Mouse (Mus musculus) intestine, embryonic 16.5 days (tissue): ENCODE results near the gene Pcsk5. TPM values are rescaled to one million over a fixed set of nuclear protein-coding genes. Genes with fewer than 3 reads are reported as not detected.

Source experiments
- ATAC-seq: fragments of 200-750 bp; cut with Nextera tagmentation; 2 replicates; pipeline ENCODE4 v1.8.0; 2017; ENCODE audit warnings: moderate TSS enrichment, moderate library complexity
- H3K27ac ChIP-seq: fragments of 300-500 bp; sonication (generic); 2 replicates; pipeline ENCODE4 v1.5.1; 2014; ENCODE audit warnings: mild to moderate bottlenecking, low read length
- H3K27me3 ChIP-seq: fragments of 300-500 bp; sonication (generic); replicated peaks from 2 replicates; pipeline ENCODE4 v1.6.1; 2014; ENCODE audit warnings: low read length, control low read depth, mixed read lengths; ENCODE audit not compliant: control insufficient read depth, insufficient read depth
- H3K36me3 ChIP-seq: fragments of 300-500 bp; sonication (generic); 2 replicates; pipeline ENCODE4 v1.6.1; 2014; ENCODE audit warnings: low read length, control low read depth; ENCODE audit not compliant: control insufficient read depth, insufficient read depth
- H3K4me1 ChIP-seq: fragments of 300-500 bp; sonication (generic); 2 replicates; pipeline ENCODE4 v1.6.1; 2014; ENCODE audit warnings: low read length, control low read depth, mixed read lengths; ENCODE audit not compliant: control insufficient read depth, insufficient read depth
- H3K4me2 ChIP-seq: fragments of 300-500 bp; sonication (generic); 2 replicates; pipeline ENCODE4 v1.6.1; 2014; ENCODE audit warnings: low read depth, low read length, control low read depth
- H3K4me3 ChIP-seq: fragments of 300-500 bp; sonication (generic); 2 replicates; pipeline ENCODE4 v1.5.1; 2014; ENCODE audit warnings: mild to moderate bottlenecking, low read length
- H3K9ac ChIP-seq: fragments of 300-500 bp; sonication (generic); 2 replicates; pipeline ENCODE4 v1.6.1; 2014; ENCODE audit warnings: low read depth, low read length
- H3K9me3 ChIP-seq: fragments of 300-500 bp; sonication (generic); 2 replicates; pipeline ENCODE4 v1.6.1; 2016; ENCODE audit warnings: low read length, control low read depth; ENCODE audit not compliant: control insufficient read depth
- WGBS: fragments of 180-500 bp; shearing (Covaris S2); extraction: QIAGEN DNeasy Blood & Tissue Kit; methylation state at CpG from one replicate; pipeline ENCODE4 v1.1.7; 2014; 5-methylcytosine and 5-hydroxymethylcytosine counted together
- polyA plus RNA-seq: library from polyadenylated mRNA; unstranded; fragments of >200 nt; fragmentation: Nextera tagmentation; extraction: Ambion mirVana; gene quantifications from 2 replicates; pipeline ENCODE4 v1.2.1, GENCODE M21; 2015

The Pcsk5 gene
- polyA plus RNA-seq, result 30.2 and 36.9 TPM in 2 replicates

- H3K4me2 ChIP-seq, result peak within 1 kb of the TSS; percentile 83
These were observed at the start of gene Pcsk5 for GRCm38 (mm10) chr19:17837471-17837859. TSS of gene Pcsk5 (minus strand) at chr19:17837632.

GRCm38 (mm10) chr19:17875804-17876203, 38.4 kb upstream of the Pcsk5 start:
- WGBS, result 41% methylated on average over 7 of the region's 7 CpGs
- H3K9me3 ChIP-seq, result no peaks in the 10 kb centered on the region
- H3K4me1 ChIP-seq, result no peaks in the 10 kb centered on the region
- no peaks in the 10 kb centered on the region for H3K27me3 ChIP-seq
- no peaks in the 10 kb centered on the region for H3K36me3 ChIP-seq
- no peak overlapping the region for H3K27ac ChIP-seq
- peak; percentile 52; the same call in 1 of the 2 replicates for ATAC-seq
- H3K4me2 ChIP-seq, result no peak overlapping the region
- no peak overlapping the region for H3K9ac ChIP-seq
- H3K4me3 ChIP-seq, result no peak overlapping the region

More at GRCm38 (mm10) chr19:17837471-17837859, at the start of gene Pcsk5:
- Histone ChIP-seq H3K36me3 (no peaks in the 10 kb centered on the region), H3K9me3 (no peaks in the 10 kb centered on the region), H3K4me3 (peak within 1 kb of the TSS; percentile 87), H3K4me1 (peaks cover 14% of the 10 kb centered on the region; the same call in 1 of the 2 replicates), H3K27me3 (no peaks in the 10 kb centered on the region), H3K27ac (peak within 1 kb of the TSS; percentile 91), H3K9ac (peak within 1 kb of the TSS; percentile 95)
- ATAC-seq, result peak; percentile 93
- 0% methylated on average over 35 of the region's 36 CpGs for WGBS

GRCm38 (mm10) chr19:17874388-17874787, 37.0 kb upstream of the Pcsk5 start:
- no peak for ATAC-seq
- Histone ChIP-seq H3K27ac (no peak overlapping the region), H3K27me3 (no peaks in the 10 kb centered on the region), H3K4me1 (no peaks in the 10 kb centered on the region), H3K4me2 (no peak overlapping the region), H3K4me3 (no peak overlapping the region), H3K9ac (no peak overlapping the region), H3K9me3 (no peaks in the 10 kb centered on the region), H3K36me3 (no peaks in the 10 kb centered on the region)
- WGBS, result 74% methylated on average over 2 of the region's 2 CpGs

- no peak for ATAC-seq
- no peak overlapping the region for H3K4me2 ChIP-seq
- no peak overlapping the region for H3K9ac ChIP-seq
- no peak overlapping the region for H3K27ac ChIP-seq
- no peaks in the 10 kb centered on the region for H3K9me3 ChIP-seq
- no peak overlapping the region for H3K4me3 ChIP-seq
- 49% methylated on average over 2 of the region's 2 CpGs for WGBS
- H3K4me1 ChIP-seq, result no peaks in the 10 kb centered on the region
- no peaks in the 10 kb centered on the region for H3K27me3 ChIP-seq
- H3K36me3 ChIP-seq, result no peaks in the 10 kb centered on the region
These were observed 36.3 kb upstream of the Pcsk5 start for GRCm38 (mm10) chr19:17873755-17874154.

- no peaks in the 10 kb centered on the region for H3K9me3 ChIP-seq
- ATAC-seq, result no peak
- no peak overlapping the region for H3K27ac ChIP-seq
- no peak overlapping the region for H3K9ac ChIP-seq
- no peak overlapping the region for H3K4me3 ChIP-seq
- H3K36me3 ChIP-seq, result no peaks in the 10 kb centered on the region
- no peaks in the 10 kb centered on the region for H3K27me3 ChIP-seq
- no peaks in the 10 kb centered on the region for H3K4me1 ChIP-seq
- H3K4me2 ChIP-seq, result no peak overlapping the region
- WGBS, result 58% methylated on average over 3 of the region's 3 CpGs
These were observed 29.0 kb upstream of the Pcsk5 start for GRCm38 (mm10) chr19:17866317-17866891.

GRCm38 (mm10) chr19:17860351-17861014, 23.1 kb upstream of the Pcsk5 start:
- Histone ChIP-seq H3K4me3 (no peak overlapping the region), H3K4me2 (no peak overlapping the region), H3K4me1 (no peaks in the 10 kb centered on the region), H3K27me3 (no peaks in the 10 kb centered on the region), H3K36me3 (no peaks in the 10 kb centered on the region), H3K27ac (no peak overlapping the region), H3K9me3 (no peaks in the 10 kb centered on the region), H3K9ac (no peak overlapping the region)
- no peak for ATAC-seq
- 44% methylated on average over 4 of the region's 4 CpGs for WGBS

GRCm38 (mm10) chr19:17856741-17857140, 19.3 kb upstream of the Pcsk5 start:
- no peaks in the 10 kb centered on the region for H3K9me3 ChIP-seq
- no peaks in the 10 kb centered on the region for H3K27me3 ChIP-seq
- H3K9ac ChIP-seq, result no peak overlapping the region
- H3K36me3 ChIP-seq, result no peaks in the 10 kb centered on the region
- ATAC-seq, result no peak
- H3K27ac ChIP-seq, result no peak overlapping the region
- no peak overlapping the region for H3K4me2 ChIP-seq
- no peak overlapping the region for H3K4me3 ChIP-seq
- WGBS, result 62% methylated on average over 3 of the region's 3 CpGs
- H3K4me1 ChIP-seq, result no peaks in the 10 kb centered on the region

GRCm38 (mm10) chr19:17848417-17848816, 11.0 kb upstream of the Pcsk5 start:
- Histone ChIP-seq H3K27ac (no peak overlapping the region), H3K27me3 (no peaks in the 10 kb centered on the region), H3K4me3 (no peak overlapping the region), H3K36me3 (no peaks in the 10 kb centered on the region), H3K9me3 (no peaks in the 10 kb centered on the region), H3K4me2 (no peak overlapping the region), H3K9ac (no peak overlapping the region), H3K4me1 (no peaks in the 10 kb centered on the region)
- ATAC-seq, result no peak
- 72% methylated on average over 2 of the region's 2 CpGs for WGBS

DNA sequence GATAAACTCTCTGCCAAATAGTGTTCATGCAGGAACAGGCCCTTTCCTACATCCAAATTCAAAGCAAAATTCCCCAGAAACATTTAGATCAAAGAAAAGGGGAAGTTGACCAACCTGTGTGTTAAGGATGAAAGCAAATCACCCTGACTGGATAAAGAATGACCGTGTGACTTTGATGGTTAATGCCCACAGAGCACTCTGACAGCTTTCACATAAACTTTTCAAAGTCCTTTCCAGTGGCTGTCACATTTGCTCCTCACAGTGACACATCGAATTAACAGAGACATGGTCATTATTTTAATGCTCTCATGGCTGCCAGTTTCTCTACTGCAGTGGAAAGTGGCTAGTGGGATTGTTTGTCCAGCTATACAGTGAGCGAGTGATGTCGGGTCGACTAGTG, 8.5 kb upstream of the Pcsk5 start:
- H3K4me1 ChIP-seq, result no peaks in the 10 kb centered on the region
- no peak overlapping the region for H3K9ac ChIP-seq
- H3K4me2 ChIP-seq, result no peak overlapping the region
- no peak overlapping the region for H3K4me3 ChIP-seq
- H3K27me3 ChIP-seq, result no peaks in the 10 kb centered on the region
- no peaks in the 10 kb centered on the region for H3K9me3 ChIP-seq
- no peaks in the 10 kb centered on the region for H3K36me3 ChIP-seq
- ATAC-seq, result no peak
- no peak overlapping the region for H3K27ac ChIP-seq
- WGBS, result 70% methylated on average over 5 of the region's 5 CpGs
